Mouse (Mus musculus) left cerebral cortex, adult 8-10 months (tissue): ENCODE data around the gene Cenpn. TPM values are rescaled to one million over a fixed set of nuclear protein-coding genes. Genes with fewer than 3 reads are reported as not detected.

Experiments used
- DNase-seq, 2 experiments: peaks; one replicate each; pipeline ENCODE4 v3.0.0; 2022; ENCODE audit warnings: low spot score in 2 of 2
- total RNA-seq, 4 experiments: library from RNA; stranded (reverse); gene quantifications; 2 replicates each; pipeline ENCODE4 v1.2.4; 2022

Gene Cenpn
- 1 to 10 TPM; 1.7 to 3.6 (median 2.7) TPM for total RNA-seq

GRCm38 (mm10) chr8:116921337-116922059 lies at the start of gene Cenpn, which contains the start of gene Cmc2:
Gene Cenpn (plus strand): TSS chr8:116921730.
Gene Cmc2 (minus strand): TSS chr8:116921455.
- peak; percentile 86 to 88 for DNase-seq

- DNase-seq = peak in 1 of 2 experiments; percentile 11
These were observed 48.7 kb upstream of the Cenpn start for GRCm38 (mm10) chr8:116872761-116873342.

- DNase-seq = no peak
These were observed 47.9 kb upstream of the Cenpn start for GRCm38 (mm10) chr8:116873586-116873985.

GRCm38 (mm10) chr8:116873986-116874385 lies 47.5 kb upstream of the Cenpn start:
- no peak for DNase-seq

GRCm38 (mm10) chr8:116875798-116876450 lies 45.6 kb upstream of the Cenpn start:
- DNase-seq = no peak

DNA sequence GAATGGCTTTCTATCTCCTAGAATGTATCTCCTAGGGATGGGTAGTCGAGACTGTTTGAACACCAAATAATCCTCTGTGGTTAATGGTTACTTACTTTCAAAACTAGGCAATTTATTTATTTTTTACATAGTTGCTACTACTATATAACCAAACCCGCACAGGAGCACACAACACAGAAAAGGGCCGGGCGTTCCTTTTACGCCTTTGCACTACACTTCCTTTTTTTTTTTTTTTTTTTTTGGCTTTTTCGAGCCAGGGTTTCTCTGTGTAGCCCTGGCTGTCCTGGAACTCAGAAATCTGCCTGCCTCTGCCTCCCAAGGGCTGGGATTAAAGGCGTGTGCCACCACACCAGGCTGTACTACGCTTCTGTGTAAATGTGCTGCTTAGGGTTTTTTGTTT lies 40.1 kb upstream of the Cenpn start:
- no peak for DNase-seq

- no peak for DNase-seq
These were observed 33.7 kb upstream of the Cenpn start for GRCm38 (mm10) chr8:116887813-116888212.

DNA sequence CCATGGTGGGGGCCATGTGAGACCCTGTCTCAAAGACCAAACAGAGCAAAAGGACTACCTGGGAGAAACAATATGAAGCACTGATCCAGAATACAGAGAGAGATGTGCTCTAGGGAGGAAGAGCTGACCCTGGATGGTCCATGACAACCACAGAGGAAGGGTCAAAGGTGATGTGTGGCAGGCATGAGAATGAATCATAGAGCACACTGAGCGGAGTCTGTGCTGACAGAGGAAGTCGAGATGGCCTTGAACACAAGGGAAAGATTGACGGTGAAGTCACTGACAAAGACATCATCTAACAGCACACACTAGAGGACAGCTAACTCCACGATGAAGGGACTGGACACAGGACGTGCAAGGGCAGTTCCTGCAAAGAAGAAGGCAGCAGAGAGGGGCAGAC lies 30.1 kb upstream of the Cenpn start:
- DNase-seq = no peak

- no peak for DNase-seq
These were observed 29.4 kb upstream of the Cenpn start for GRCm38 (mm10) chr8:116892130-116892529.

- no peak for DNase-seq
These were observed 28.9 kb upstream of the Cenpn start for GRCm38 (mm10) chr8:116892636-116893035.

GRCm38 (mm10) chr8:116893938-116894337 lies 27.6 kb upstream of the Cenpn start:
- no peak for DNase-seq

- no peak for DNase-seq
These were observed 26.0 kb upstream of the Cenpn start for GRCm38 (mm10) chr8:116895521-116895920.

DNA sequence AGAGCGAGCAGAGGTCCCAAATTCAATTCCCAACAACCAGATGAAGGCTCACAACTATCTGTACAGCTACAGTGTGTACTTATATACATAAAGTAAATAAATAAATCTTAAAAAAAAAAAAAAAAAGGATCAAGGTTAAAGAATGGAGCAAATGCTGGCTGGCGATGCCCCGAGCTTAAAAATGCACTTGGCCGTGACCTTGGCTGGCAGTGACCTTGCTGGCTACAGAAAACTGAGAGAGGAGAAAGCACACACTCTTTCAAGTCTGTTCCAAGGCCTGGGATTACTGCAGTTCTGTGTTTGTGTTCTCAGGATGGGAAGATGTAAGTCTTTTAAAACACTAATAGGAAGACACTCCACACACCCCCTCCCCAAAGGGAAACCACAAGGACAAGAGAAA lies 16.8 kb upstream of the Cenpn start:
- DNase-seq = no peak

- DNase-seq = no peak
These were observed 16.3 kb upstream of the Cenpn start for GRCm38 (mm10) chr8:116905252-116905651.

GRCm38 (mm10) chr8:116905836-116906235 lies 15.7 kb upstream of the Cenpn start:
- DNase-seq = no peak

DNA sequence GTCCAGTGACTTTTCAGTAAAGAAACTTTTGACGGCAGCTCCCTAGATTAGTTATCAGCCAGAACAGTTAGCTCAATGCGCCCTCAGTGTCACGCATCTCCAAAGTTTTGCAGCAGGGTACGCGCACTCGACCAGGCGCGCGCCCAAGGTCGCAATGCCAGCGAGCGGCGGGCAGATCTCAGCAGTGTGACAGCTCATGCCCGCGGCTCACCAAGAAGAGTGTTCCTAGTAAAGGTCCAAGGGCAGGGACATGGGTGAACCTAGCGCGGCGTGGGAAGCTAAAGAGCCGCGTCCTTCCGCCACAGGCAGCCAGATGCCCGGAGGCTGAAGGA lies 559 bp upstream of the Cenpn start:
- no peak for DNase-seq

DNA sequence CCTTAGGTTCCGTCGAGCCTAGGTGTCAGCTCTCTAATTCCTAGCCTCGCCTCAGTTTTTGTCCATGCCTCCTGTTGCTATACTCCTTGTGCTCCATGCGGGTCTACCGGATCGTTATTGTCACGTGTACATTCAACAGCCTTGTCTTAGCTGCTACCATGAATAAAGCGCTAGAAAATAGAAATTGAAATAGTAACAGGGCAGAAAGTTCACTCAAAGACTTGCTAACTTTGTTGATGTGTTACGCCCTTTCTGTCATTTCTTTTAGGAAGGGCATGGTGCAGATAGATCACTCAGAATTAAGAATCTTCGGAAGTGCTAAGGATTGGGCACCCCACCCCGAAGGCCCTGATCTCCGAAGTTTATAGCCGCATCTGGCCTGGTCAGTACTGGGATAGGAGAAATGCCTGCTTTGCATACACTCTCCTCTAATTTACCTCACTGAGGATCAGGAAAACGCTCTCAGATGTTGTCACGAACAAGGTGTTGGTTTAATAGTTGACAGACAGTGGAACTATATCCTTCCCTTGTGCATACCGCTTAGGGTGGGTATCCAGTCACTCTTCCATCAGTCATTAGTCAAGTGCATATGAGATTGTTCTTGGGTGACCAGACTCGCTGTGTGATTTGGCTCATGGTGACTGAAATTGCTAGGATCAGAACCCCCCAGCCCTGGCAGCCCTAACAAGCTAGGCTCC lies 679 bp downstream of the Cenpn start:
- no peak for DNase-seq

GRCm38 (mm10) chr8:116923526-116923925 lies 2.0 kb downstream of the Cenpn start:
- no peak for DNase-seq

DNA sequence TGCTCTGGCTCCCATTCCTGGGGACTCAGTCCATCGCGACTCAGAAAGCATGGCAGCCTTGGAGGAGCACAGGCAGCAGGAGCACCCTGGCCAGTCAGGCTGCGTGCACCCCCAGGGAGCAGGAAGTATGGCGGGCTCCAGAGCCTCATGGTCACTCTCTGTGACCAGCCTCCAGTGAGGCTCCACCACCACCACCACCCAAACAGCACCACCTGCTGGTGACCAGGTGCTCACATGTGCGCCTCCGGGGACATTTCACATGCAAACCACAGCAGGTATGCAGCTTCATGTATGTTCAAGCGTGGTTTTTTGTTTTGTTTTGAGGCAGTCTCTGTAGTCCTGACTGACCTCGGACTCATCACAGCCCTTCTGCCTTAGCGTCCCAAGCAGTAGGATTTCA lies 6.3 kb downstream of the Cenpn start:
- no peak for DNase-seq

DNA sequence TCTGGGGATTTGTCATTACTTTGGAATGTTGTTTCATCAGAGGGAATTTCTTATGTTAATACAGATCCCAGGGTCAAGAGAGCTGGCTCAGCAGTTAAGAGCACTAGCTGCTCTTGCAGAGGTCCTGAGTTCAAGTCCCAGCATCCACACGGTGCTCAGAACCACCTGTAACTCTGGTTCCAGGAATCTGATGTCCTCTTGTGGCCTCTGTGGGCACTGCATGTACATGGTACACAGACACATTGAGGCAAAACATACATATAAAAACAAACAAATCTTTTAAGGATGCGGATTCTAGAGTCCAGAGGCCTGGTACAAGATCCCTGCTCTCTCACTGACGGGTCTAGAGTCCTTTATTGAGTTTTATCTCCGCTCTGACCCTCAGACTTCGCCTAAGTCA lies 7.1 kb downstream of the Cenpn start:
- no peak for DNase-seq

DNA sequence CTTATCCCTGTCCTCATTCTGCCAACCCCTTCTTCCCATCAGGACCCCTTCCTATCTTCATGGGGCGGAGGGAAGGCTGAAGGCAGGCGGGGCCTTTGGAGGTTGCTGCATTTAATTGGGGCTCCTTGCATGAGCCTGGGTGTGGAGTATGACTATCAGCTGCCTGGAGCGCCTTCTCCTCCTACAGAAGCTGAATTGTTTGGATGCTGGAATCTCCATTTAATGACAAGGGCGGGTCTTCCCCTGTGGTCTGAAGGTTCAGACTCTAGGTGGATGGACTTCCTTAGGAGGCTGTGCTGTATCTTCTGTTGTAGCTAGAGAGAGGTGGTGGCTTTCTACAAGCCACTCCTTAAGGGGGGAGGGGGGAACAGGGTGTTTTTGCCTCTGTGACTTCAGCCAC lies 13.4 kb downstream of the Cenpn start:
- DNase-seq = no peak

- DNase-seq = no peak
These were observed 14.0 kb downstream of the Cenpn start for GRCm38 (mm10) chr8:116935506-116935905.
